Mouse (Mus musculus) cortical plate, adult 2 months (tissue): ENCODE measurements around the gene AA467197. TPM values are rescaled to one million over a fixed set of nuclear protein-coding genes. Genes with fewer than 3 reads are reported as not detected.
A peak's percentile ranks its signal among the peaks of the same experiment; 100 is the strongest.

ENCODE experiments used
- H3K27ac ChIP-seq: fragments of 200-500 bp; 2 replicates; pipeline ENCODE4 v1.5.1; 2012; ENCODE audit warnings: low read length, control low read depth, inconsistent platforms; ENCODE audit not compliant: insufficient read depth
- H3K4me1 ChIP-seq: fragments of 200-500 bp; 2 replicates; pipeline ENCODE4 v1.6.1; 2011; ENCODE audit warnings: low read length; ENCODE audit not compliant: control insufficient read depth, insufficient read depth
- H3K4me3 ChIP-seq: fragments of 200-500 bp; 2 replicates; pipeline ENCODE4 v1.5.1; 2011; ENCODE audit warnings: mild to moderate bottlenecking, low read length, control low read depth; ENCODE audit not compliant: insufficient read depth
- CTCF ChIP-seq: fragments of 200-500 bp; IDR thresholded peaks from 2 replicates; pipeline ENCODE4 v1.5.1; 2011; ENCODE audit warnings: mild to moderate bottlenecking, control low read depth, low read length; ENCODE audit not compliant: insufficient read depth; ENCODE audit errors: extremely low read depth
- POLR2A ChIP-seq: fragments of 200-500 bp; IDR thresholded peaks from 2 replicates; pipeline ENCODE4 v1.6.1; 2011; ENCODE audit warnings: mild to moderate bottlenecking, low read length, control low read depth; ENCODE audit not compliant: insufficient read depth; ENCODE audit errors: extremely low read depth
- polyA plus RNA-seq: library from polyadenylated mRNA; depleted of rRNA; stranded (reverse); fragments of >200 nt; gene quantifications from 2 replicates; pipeline ENCODE4 v1.2.3, GENCODE M21; 2012

AA467197 gene
- polyA plus RNA-seq, 1 experiment: 0.75 TPM

DNA sequence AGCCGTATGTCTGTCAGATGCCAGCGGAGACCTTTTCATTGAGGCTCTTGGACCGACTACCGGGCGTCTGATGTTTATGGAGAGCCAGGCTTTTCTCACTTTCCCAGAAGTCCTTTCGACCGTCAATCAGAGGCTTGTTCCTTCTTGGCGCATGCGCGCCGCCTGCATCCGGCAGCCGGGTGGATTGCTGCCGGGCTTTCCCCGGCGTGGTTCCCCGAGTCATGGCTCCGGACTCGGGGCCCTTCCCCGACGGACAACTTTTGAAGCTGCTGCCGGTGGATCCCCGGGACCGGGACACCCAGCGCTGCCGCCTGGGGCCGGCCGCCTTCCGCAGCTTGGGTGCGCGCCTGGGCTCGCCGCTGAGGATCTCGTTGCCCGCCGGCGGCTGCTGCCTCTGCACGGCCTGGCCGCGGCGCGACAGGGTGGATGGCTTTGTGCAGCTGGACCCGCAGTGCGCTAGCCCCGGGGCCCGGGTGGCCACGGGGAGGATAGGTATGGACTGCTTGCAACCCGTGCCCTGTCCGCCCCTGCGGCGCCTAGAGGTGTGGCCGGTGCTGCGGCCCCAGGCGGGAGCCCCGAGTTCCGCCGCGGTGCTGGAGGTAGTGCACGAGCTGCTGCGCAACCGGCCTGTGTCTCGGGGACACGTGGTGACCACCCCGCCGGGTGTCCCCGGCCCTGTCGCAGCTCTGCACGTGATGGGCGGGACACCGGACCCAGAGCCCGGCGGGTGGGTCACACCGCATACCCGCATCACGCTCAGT lies 6.1 kb upstream of the AA467197 start:
- H3K4me3 ChIP-seq: peak overlapping the region; percentile 65
- TF ChIP-seq POLR2A (peak; percentile 74; the same call in 1 of the 2 replicates), CTCF (no peak)
- H3K4me1 ChIP-seq: peaks cover 2% of the 10 kb centered on the region; the same call in 1 of the 2 replicates
- H3K27ac ChIP-seq: peak overlapping the region; percentile 68

DNA sequence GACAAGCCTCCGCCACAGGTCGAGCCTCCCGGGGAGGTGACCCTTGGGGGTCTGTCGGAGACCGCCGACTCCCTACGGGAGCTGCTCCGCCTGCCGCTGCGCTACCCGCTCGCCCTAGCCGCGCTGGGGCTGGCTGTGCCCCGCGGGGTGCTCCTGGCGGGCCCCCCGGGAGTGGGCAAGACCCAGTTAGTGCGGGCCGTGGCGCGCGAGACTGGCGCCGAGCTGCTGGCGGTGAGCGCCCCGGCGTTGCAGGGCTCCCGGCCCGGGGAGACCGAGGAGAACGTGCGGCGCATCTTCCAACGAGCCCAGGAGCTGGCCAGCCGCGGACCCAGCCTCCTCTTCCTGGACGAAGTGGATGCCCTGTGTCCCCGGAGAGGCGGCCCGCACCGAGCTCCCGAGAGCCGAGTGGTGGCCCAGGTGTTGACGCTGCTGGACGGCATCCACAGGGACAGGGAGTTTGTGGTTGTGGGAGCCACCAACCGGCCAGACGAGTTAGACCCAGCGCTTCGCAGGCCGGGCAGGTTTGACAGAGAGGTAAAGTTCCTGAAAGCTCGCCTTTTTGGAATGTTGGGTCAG lies 5.5 kb upstream of the AA467197 start:
- TF ChIP-seq POLR2A (no peak), CTCF (no peak)
- no peak overlapping the region for H3K27ac ChIP-seq
- peak overlapping the region; percentile 65 for H3K4me3 ChIP-seq
- peaks cover 2% of the 10 kb centered on the region; the same call in 1 of the 2 replicates for H3K4me1 ChIP-seq

DNA sequence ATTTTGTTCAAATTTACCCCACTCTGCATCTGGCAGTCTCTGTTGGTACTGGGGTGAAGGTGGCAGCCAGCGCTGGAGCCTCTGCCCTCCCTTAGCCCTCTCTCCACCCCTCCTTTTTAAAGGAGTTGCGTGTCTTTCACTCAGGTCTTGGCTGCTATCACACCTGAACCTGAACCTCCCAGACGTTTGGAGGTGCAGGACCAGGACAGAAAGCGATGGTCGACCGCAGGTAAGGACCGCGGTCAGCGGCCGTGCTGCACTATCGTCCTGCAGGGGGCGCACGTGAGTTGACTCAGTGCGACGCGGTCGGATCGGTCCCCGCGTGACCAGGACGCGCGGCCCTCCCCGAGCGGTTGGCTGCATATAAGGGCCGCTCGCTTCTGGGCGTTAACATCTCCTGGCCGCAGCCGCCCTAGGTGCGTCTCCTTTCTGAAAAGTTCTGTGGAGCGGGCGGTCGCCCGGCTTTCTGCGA lies 776 bp downstream of the AA467197 start:
- TF ChIP-seq POLR2A (no peak), CTCF (peak; percentile 63)
- H3K27ac ChIP-seq: no peak overlapping the region
- no peaks in the 10 kb centered on the region for H3K4me1 ChIP-seq
- H3K4me3 ChIP-seq: peak overlapping the region; percentile 23; the same call in 1 of the 2 replicates

DNA sequence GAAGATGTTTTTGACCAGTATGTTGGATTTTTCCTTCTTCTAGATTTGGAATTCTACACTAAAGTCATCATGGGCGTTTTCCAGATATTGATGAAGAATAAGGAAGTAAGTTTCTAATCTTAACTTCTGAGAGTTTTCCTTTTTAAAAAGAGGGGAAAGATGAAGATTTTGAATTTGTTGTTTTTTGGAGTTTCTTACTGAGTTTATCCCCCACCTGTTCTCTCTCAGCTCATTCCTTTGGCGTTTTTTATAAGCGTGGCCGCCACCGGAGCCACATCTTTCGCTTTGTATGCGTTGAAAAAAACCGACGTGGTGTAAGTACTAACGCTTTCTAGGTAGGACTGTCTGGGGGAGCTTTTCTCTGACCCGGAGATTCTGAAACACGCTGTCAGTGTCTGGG lies 1.2 kb downstream of the AA467197 start:
- TF ChIP-seq CTCF (no peak), POLR2A (no peak)
- no peaks in the 10 kb centered on the region for H3K4me1 ChIP-seq
- no peak overlapping the region for H3K27ac ChIP-seq

DNA sequence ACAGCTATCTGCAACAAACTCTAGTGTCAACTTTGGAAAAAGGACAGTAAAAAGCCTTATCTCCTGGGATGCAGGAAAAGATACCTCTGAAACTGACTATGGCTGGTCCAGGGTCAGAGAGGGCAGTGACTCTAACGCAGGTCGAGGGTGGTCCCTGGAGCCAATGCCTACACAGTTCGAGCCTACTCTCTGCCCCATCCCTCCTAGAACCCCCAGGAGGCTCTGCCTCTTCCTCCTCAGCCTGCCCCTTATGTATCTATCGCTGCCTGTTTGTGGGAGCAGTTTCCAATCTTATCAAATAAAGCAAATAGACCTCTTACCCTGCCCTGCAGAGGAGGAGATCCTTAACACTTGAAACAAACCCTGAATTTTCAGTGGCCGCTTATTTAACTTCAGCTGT lies 1.9 kb downstream of the AA467197 start:
- H3K4me3 ChIP-seq: no peak overlapping the region
- H3K27ac ChIP-seq: no peak overlapping the region
- no peaks in the 10 kb centered on the region for H3K4me1 ChIP-seq
- TF ChIP-seq POLR2A (no peak), CTCF (no peak)

More for the DNA sequence above, 1.2 kb downstream of the AA467197 start:
- 0 out of 2 replicates have a peak overlapping the region, but pooled peaks have one; percentile 23 for H3K4me3 ChIP-seq

DNA sequence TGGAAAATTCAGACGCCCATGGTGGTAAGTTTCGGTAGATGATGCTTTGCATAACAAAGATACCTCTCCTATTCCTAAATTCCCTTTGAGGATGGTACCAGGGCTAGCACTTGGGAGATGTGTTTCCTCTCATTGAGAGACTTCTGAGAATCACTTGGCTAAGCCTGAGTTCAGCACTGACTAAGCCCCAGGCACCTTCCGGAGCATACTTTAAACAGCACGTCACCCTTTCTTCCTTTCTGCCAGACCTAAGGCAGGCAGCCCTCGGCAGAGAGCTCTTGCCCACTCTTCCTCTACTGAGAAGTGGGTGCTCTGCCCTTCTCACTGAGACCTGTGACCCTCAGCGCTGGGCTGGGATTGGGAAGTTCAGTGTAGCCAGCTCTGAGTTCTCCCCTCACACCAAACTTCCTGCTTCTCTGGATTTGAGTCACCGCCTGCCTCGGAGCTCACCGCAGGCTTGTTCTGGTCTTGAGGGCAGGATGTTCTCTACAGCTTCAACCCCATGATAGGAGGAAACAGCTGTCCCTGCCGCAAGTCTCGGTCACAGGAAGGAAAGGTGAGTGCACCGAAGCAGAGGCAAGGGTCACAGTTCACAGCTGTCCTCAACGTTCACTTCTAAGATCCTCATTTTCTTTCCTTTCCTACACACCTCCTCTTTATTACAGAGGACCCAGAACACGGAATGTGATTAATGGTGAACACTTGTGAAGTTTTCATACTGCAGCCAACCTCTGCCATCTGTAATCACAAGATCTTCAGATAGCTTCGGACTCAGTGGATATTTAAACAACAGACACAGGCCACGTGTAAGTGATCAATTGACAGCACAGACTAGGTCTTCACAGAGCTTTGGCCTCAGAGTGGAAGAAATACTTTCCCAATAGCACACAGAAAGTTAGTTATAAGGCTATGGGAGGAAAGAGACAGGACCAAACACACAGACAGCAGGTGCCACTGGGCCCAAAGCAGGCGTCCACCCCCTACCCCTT lies 15.6 kb downstream of the AA467197 start:
- Histone ChIP-seq H3K27ac (no peak overlapping the region), H3K4me1 (no peaks in the 10 kb centered on the region), H3K4me3 (no peak overlapping the region)
- no peak for TF ChIP-seq POLR2A
- TF ChIP-seq CTCF: no peak

DNA sequence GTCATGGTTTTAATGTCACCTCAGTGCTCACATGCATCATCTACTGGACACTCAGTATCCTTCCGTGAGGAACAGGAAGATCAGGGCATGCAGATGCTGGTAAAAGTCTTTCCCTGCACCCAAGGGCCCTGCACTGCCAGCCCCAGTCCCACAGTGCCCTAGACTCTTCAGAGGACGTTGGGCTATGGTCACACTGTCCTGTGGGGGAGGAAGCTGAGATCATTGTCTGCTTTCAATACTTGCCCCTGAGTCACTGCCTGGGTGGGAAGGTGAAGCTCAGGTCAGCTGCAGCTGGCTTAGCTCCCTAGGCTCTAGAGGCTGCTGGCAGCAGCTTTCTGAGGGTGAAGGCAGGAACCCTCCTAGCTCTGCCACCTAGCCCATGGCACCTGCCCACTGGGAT lies 19.3 kb downstream of the AA467197 start:
- Histone ChIP-seq H3K4me3 (no peak overlapping the region), H3K27ac (no peak overlapping the region), H3K4me1 (no peaks in the 10 kb centered on the region)
- TF ChIP-seq POLR2A (no peak), CTCF (no peak)

DNA sequence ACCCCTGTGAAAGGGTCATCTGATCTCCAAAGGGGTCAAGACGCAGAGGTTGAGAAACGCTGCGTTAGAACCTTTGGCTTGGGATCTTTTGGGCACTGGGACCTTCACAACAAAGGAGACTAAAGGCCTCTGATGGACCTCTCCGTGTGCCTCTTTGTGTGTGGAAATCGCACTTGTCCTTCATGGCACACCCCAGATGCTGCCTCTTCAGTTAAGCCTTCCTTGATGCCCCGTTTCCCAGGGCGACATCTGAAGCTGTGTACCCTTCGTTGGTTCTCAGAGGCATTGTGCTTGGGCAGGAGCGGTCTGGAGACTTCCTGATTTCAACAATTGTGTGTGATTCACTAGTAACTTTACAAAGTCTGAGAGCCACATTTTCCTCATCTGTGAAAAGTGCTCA lies 20.0 kb downstream of the AA467197 start:
- Histone ChIP-seq H3K4me3 (no peak overlapping the region), H3K4me1 (no peaks in the 10 kb centered on the region), H3K27ac (no peak overlapping the region)
- no peak for TF ChIP-seq CTCF
- TF ChIP-seq POLR2A: no peak

DNA sequence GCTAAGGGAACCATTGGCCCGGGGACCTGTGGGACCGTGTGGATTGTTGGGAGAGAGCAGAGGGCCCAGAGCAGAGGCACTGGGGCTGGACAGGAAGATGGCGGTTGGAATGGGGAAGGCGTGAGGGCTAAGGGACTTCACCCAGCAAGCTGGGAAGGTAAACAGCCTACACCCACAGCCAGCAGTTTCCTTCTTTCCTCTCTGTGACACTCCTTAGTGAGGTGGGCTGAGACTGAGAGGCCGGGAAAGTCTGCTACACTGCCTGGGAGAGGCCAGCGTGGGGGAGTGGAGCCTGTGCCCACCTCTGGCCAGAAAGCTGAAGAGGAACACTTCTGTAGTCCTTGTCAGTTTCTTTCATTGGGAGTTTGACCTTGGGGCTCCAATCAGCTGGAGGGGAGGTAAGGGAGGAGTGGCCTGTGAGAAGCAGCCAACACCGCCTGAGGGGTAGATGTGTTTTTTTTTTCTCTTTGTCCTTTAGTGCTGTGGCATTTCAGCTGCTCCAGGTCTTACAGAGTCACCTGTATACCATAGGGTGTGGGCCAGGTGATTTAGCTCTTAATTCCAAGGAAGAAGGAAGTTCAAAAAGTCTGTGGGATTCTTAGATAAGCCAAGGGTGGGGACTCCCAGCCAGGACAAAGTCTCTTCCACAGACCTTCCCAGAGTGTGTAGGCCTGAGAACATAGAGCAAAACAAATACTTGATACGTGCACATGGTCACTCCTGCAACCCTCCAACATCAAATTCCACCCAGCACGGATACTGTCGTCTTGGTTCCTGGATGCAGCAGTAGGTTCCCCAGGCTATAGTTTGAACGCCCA lies 21.1 kb downstream of the AA467197 start:
- no peak overlapping the region for H3K4me3 ChIP-seq
- no peak overlapping the region for H3K27ac ChIP-seq
- no peaks in the 10 kb centered on the region for H3K4me1 ChIP-seq
- TF ChIP-seq POLR2A (no peak), CTCF (no peak)
